Mouse (Mus musculus): ENCODE data around the gene Gdf10.

DNA sequence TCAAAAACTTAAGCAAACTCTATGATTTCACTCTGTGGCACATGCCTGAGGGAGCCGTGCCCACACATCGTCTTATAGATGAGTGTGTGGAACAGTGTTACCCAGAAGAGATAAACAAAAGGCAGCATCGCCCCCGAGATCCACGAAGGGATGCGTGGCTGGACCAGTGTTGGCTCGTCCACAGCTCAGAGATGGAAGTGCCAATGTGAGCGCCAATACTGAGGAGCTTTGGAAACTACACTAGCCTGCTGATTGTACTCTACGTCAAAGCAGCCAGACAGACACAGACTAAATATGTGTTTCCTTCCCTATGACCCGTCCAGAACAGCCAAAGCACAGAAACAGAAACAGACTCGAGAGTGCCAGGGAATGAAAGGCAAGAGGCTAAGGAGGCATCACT, 37.9 kb upstream of the Gdf10 start:
- TF ChIP-seq CTCF (IDR thresholded peaks at IDR 0.05; ENCODE audit: insufficient read depth, low read depth, low read length) (no peak), POLR2A (IDR thresholded peaks at IDR 0.05; ENCODE audit: insufficient read depth, low read depth, low read length) (no peak)
